Mouse (Mus musculus) lung, adult 2 months (tissue): Measurements from ENCODE around the gene Vmn1r50.

ENCODE experiments used
- CTCF ChIP-seq: fragments of 200-500 bp; IDR thresholded peaks from 2 replicates; pipeline ENCODE4 v1.5.1; 2011; ENCODE audit warnings: mild to moderate bottlenecking, low read length, control low read depth; ENCODE audit not compliant: insufficient read depth
- POLR2A ChIP-seq: fragments of 200-500 bp; IDR thresholded peaks from 2 replicates; pipeline ENCODE4 v1.6.1; 2011; ENCODE audit warnings: low read depth, mild to moderate bottlenecking, control low read depth, low read length, borderline replicate concordance; ENCODE audit errors: extremely low read depth

DNA sequence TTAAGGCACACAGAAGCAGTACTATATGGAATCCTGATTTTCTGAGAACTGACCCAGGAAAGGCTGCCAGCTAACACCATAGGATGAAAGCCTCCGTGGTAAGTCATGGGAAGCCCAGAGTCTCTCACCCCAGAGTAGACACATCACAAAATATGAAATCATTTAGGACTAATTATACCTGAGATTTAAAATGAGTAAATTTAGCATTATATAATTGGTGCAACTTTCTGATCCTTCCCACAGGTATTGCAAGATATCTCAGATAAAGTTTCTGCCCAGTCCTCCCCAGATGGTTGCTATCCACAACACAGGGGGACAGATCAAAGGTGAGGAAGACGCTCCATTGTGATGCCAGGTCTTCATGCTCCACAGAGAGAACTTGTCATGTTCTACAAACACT, at the start of gene Vmn1r50:
- TF ChIP-seq CTCF: no peak
- no peak for TF ChIP-seq POLR2A
